Mouse (Mus musculus) ES-E14 (cell line): ENCODE results near the gene Cip2a. TPM values are rescaled to one million over a fixed set of nuclear protein-coding genes. Genes with fewer than 3 reads are reported as not detected.

Experiments
- DNase-seq: peaks from one replicate; pipeline ENCODE4 v3.0.0-alpha.2; 2013; ENCODE audit warnings: low read depth, low spot score
- H3K27ac ChIP-seq: 2 replicates; pipeline ENCODE4 v1.5.1; 2012; ENCODE audit warnings: low read depth, mild to moderate bottlenecking, low read length, moderate library complexity, mixed read lengths; ENCODE audit not compliant: poor library complexity, insufficient read depth, severe bottlenecking
- H3K36me3 ChIP-seq: 2 replicates; pipeline ENCODE4 v1.6.1; 2012; ENCODE audit warnings: mild to moderate bottlenecking, low read length, moderate library complexity, mixed read lengths; ENCODE audit not compliant: control insufficient read depth, poor library complexity, insufficient read depth, severe bottlenecking
- H3K4me1 ChIP-seq, 2 experiments: fragments of 150-350 bp in 1 of 2; sonication (generic) in 1 of 2; 2 replicates each; pipeline ENCODE4 v1.6.1; 2012; ENCODE audit warnings: low read length in 2 of 2, mild to moderate bottlenecking in 1 of 2, mixed read lengths in 1 of 2; ENCODE audit not compliant: control insufficient read depth in 2 of 2, insufficient read depth in 2 of 2, poor library complexity in 1 of 2
- H3K4me3 ChIP-seq, 2 experiments: fragments of 150-350 bp in 1 of 2; sonication (generic) in 1 of 2; 2 replicates each; pipeline ENCODE4 v1.5.1; 2012; ENCODE audit warnings: low read length in 2 of 2, low read depth in 1 of 2, mild to moderate bottlenecking in 1 of 2, mixed read lengths in 1 of 2; ENCODE audit not compliant: insufficient read depth in 1 of 2, poor library complexity in 1 of 2, severe bottlenecking in 1 of 2
- H3K9ac ChIP-seq: 2 replicates; pipeline ENCODE4 v1.6.1; 2012; ENCODE audit warnings: low read depth, mild to moderate bottlenecking, low read length, mixed read lengths; ENCODE audit not compliant: poor library complexity, insufficient read depth, severe bottlenecking
- H3K9me3 ChIP-seq: fragments of 150-350 bp; sonication (generic); 2 replicates; pipeline ENCODE4 v1.6.1; 2012; ENCODE audit warnings: low read depth, mild to moderate bottlenecking, low read length; ENCODE audit not compliant: control insufficient read depth, insufficient read depth
- CHD2 ChIP-seq: IDR thresholded peaks from 2 replicates; pipeline ENCODE4 v1.6.1; 2014; ENCODE audit warnings: mild to moderate bottlenecking, low read depth, low read length, inconsistent platforms
- HCFC1 ChIP-seq: IDR thresholded peaks from 2 replicates; pipeline ENCODE4 v1.6.1; 2012; ENCODE audit warnings: low read length, inconsistent platforms, borderline replicate concordance; ENCODE audit not compliant: insufficient read depth
- MAFK ChIP-seq: IDR thresholded peaks from 2 replicates; pipeline ENCODE4 v1.6.1; 2014; ENCODE audit warnings: mild to moderate bottlenecking, low read depth, low read length, inconsistent platforms; ENCODE audit not compliant: insufficient read depth
- ZC3H11A ChIP-seq: IDR thresholded peaks from 2 replicates; pipeline ENCODE4 v1.6.1; 2012; ENCODE audit warnings: low read depth, mild to moderate bottlenecking, inconsistent platforms, low read length, borderline replicate concordance
- ZNF384 ChIP-seq: IDR thresholded peaks from 2 replicates; pipeline ENCODE4 v1.6.1; 2012; ENCODE audit warnings: low read depth, low read length, inconsistent platforms
- in situ Hi-C, 2 experiments: fragments of 600-800 bp; cut with MboI; formaldehyde crosslinking; loops; one replicate each; pipeline ENCODE4 v1.15.1; 2025; ENCODE audit warnings: low sequenced_read_pairs in 2 of 2, inconsistent platforms in 1 of 2; ENCODE audit not compliant: unreplicated experiment in 2 of 2
- total RNA-seq: library from RNA; depleted of rRNA; stranded (reverse); fragments of 300-350 nt; gene quantifications from 2 replicates; pipeline ENCODE4 v1.2.3, GENCODE M21; 2012

The Cip2a gene
- total RNA-seq, 1 experiment, result 48.8 TPM

DNA sequence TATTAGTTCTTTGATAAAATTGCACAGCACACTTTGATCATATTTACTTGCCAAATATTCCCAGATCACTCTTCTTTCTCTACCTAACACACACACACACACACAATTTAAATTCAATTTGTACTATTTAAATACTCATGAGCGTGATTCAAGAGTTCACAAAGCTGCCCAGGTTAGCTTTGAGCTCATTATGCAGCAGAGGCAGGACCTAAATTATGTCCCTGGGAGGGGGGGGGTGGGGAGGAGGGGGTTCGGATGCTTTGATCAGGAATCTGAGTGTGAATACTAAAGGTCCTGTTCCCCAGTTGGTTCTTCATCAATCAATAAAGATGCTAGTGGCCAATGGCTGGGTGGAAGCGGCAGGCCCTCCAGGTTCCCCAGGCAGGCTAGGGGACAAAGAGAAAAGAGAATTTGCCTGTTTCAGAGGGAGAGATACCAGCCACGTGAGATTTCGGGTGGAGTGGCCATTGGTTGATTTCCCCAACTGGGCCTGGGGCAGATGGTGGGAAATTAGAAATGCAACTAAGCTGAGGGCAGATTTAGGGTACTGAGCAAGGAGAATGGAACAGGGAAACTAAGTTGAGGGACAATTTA is 8.9 kb upstream of the Cip2a start:
- no peak for DNase-seq
- no peaks in the 10 kb centered on the region for H3K4me1 ChIP-seq
- H3K27ac ChIP-seq, result no peak overlapping the region
- H3K4me3 ChIP-seq, result no peak overlapping the region
- no peaks in the 10 kb centered on the region for H3K9me3 ChIP-seq
- H3K9ac ChIP-seq, result no peak overlapping the region; the same call in 1 of the 2 replicates
- TF ChIP-seq MAFK (no peak), HCFC1 (no peak), ZNF384 (no peak), ZC3H11A (no peak), CHD2 (no peak)
- in situ Hi-C loops, result no loop called here
- peaks cover 2% of the 10 kb centered on the region; the same call in 1 of the 2 replicates for H3K36me3 ChIP-seq

GRCm38 (mm10) chr16:48989700-48990099 is 4.3 kb upstream of the Cip2a start:
- peaks cover 0 to 2% of the 10 kb centered on the region in 2 experiments; a peak in 1 of 4 replicates for H3K4me1 ChIP-seq
- no peak overlapping the region for H3K4me3 ChIP-seq
- TF ChIP-seq ZC3H11A (no peak), CHD2 (no peak), ZNF384 (no peak), HCFC1 (no peak), MAFK (no peak)
- no peaks in the 10 kb centered on the region for H3K9me3 ChIP-seq
- no peak for DNase-seq
- no peak overlapping the region for H3K9ac ChIP-seq
- H3K27ac ChIP-seq, result no peak overlapping the region
- H3K36me3 ChIP-seq, result no peaks in the 10 kb centered on the region
- in situ Hi-C loops, result no loop called here

GRCm38 (mm10) chr16:48992437-48993230 is 1.4 kb upstream of the Cip2a start:
- H3K4me3 ChIP-seq, result peak overlapping the region; percentile 88 to 93
- H3K9ac ChIP-seq, result no peak overlapping the region; the same call in 1 of the 2 replicates
- peaks cover 5% of the 10 kb centered on the region for H3K36me3 ChIP-seq
- DNase-seq, result peak; percentile 3
- TF ChIP-seq HCFC1 (no peak), ZC3H11A (no peak), ZNF384 (no peak), MAFK (no peak), CHD2 (no peak)
- in situ Hi-C loops, result no loop called here
- no peak overlapping the region for H3K27ac ChIP-seq
- H3K4me1 ChIP-seq, result peaks cover 2 to 4% of the 10 kb centered on the region in 2 experiments; a peak in 2 of 4 replicates
- no peaks in the 10 kb centered on the region for H3K9me3 ChIP-seq

DNA sequence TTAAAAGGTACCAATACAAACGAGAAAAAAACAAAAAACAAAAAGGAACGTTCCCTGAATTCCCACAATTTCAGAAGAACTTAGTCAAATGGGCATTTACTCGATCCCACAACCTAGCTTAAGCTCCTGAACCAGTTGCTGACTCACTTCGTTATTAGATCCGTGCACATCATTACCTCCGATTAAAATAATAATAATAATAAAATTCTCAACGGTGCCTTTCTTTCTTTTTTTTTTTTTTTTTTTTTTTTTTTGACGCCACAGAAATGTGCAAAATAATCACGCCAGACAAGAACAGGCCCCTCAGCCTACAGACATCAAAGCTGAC is 790 bp upstream of the Cip2a start:
- Histone ChIP-seq H3K9ac (peak overlapping the region; percentile 99), H3K27ac (peak overlapping the region; percentile 89), H3K9me3 (no peaks in the 10 kb centered on the region), H3K4me3 (peak overlapping the region; percentile 88 to 93), H3K4me1 (peaks cover 2 to 4% of the 10 kb centered on the region in 2 experiments; a peak in 2 of 4 replicates), H3K36me3 (peaks cover 5% of the 10 kb centered on the region)
- TF ChIP-seq HCFC1 (no peak), MAFK (0 out of 2 replicates have a peak, but pooled peaks have one; percentile 2), ZNF384 (peak; percentile 81)
- DNase-seq, result no peak
- in situ Hi-C loops, result no loop called here

DNA sequence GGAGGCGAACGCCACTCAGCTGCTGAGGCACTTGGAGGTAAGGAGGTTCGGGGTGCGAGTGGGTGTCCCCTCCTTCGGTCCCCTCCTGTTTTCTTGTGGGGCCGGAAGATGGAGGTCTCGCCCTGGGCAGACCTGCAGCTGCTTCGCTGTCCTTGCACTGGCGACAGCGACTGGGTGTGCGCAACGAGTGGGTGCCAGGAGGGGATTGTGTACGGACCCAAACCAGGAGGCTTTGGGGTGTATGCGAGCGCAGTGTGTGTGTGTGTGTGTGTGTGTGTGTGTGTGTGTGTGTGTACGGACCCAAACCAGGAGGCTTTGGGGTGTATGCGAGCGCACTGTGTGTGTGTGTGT is 333 bp downstream of the Cip2a start:
- 0 out of 2 replicates have a peak, but pooled peaks have one; percentile 49 for TF ChIP-seq HCFC1
- no peak for TF ChIP-seq CHD2
- in situ Hi-C loops, result no loop called here
- H3K4me1 ChIP-seq, result peaks cover 2 to 4% of the 10 kb centered on the region in 2 experiments; a peak in 2 of 4 replicates
- H3K36me3 ChIP-seq, result peaks cover 9% of the 10 kb centered on the region
- peak overlapping the region; percentile 90 for H3K9ac ChIP-seq
- H3K9me3 ChIP-seq, result no peaks in the 10 kb centered on the region
- DNase-seq, result no peak
- peak overlapping the region; percentile 37 for H3K27ac ChIP-seq
- peak overlapping the region; percentile 88 to 93 for H3K4me3 ChIP-seq
